Comparison of ENCODE assay signal across 8 mouse cellular contexts in genomic region chr7:30563117-30563905, GRCm38 (mm10). TPM values are rescaled to one million over a fixed set of nuclear protein-coding genes. Genes with fewer than 3 reads are reported as not detected.
DNase-seq lines count a peak whose midpoint lies in the region; ATAC-seq and TF ChIP-seq lines count a peak whose summit lies in the region.

Gene U2af1l4, plus strand, starts transcription at chr7:30563301.
Gene Gm49396, plus strand, starts transcription at chr7:30563344.
Gene Psenen, minus strand, starts transcription at chr7:30563627.

- under 1% methylated on average over 45 of the region's 45 CpGs for WGBS in hindbrain, embryonic 10.5 days
- WGBS in lung, postnatal 0 days, result 2% methylated on average over 45 of the region's 45 CpGs

- no peak for TF ChIP-seq EP300 in lung, postnatal 0 days (IDR thresholded peaks at IDR 0.05)

- peak; percentile 66 for ATAC-seq in frontal cortex, adult (ENCODE audit: low TSS enrichment)
- peak; percentile 88 for ATAC-seq in lung, postnatal 0 days

- peak within 1 kb of the TSS; percentile 73 for H3K9ac ChIP-seq in lung, postnatal 0 days (replicated peaks; ENCODE audit: low read depth)

- H3K9me3 ChIP-seq in hindbrain, embryonic 10.5 days, result no peaks in the 10 kb centered on the region
- no peaks in the 10 kb centered on the region for H3K9me3 ChIP-seq in lung, postnatal 0 days (ENCODE audit: low read length)

- H3K4me1 ChIP-seq in hindbrain, embryonic 10.5 days (replicated peaks), result peaks cover 30% of the 10 kb centered on the region
- peaks cover 12% of the 10 kb centered on the region; the same call in 1 of the 2 replicates for H3K4me1 ChIP-seq in lung, postnatal 0 days (ENCODE audit: insufficient read depth, low read depth, low read length)

- peak within 1 kb of the TSS; percentile 92 for H3K27ac ChIP-seq in hindbrain, embryonic 10.5 days
- peak within 1 kb of the TSS; percentile 95 for H3K27ac ChIP-seq in lung, postnatal 0 days (ENCODE audit: low read length)

- H3K27me3 ChIP-seq in hindbrain, embryonic 10.5 days (ENCODE audit: insufficient read depth, poor library complexity, severe bottlenecking), result no peaks in the 10 kb centered on the region
- H3K27me3 ChIP-seq in lung, postnatal 0 days (replicated peaks; ENCODE audit: insufficient read depth, low read length), result no peaks in the 10 kb centered on the region

- peaks cover 41% of the 10 kb centered on the region for H3K36me3 ChIP-seq in hindbrain, embryonic 10.5 days
- H3K36me3 ChIP-seq in lung, postnatal 0 days (ENCODE audit: insufficient read depth, low read length), result peaks cover 7% of the 10 kb centered on the region; the same call in 1 of the 2 replicates

- peak; percentile 5; the same call in 1 of the 2 replicates for TF ChIP-seq CTCF in lung, postnatal 0 days (IDR thresholded peaks at IDR 0.05)

- peak within 1 kb of the TSS; percentile 72 for H3K4me2 ChIP-seq in lung, postnatal 0 days (replicated peaks; ENCODE audit: low read depth, low read length)

- DNase-seq in MN1 (ENCODE audit: low spot score), result peak; percentile 97
- DNase-seq in cerebellum, adult 9-10 months, result peak; percentile 97
- peak; percentile 95 for DNase-seq in hindbrain, embryonic 10.5 days (ENCODE audit: low spot score)
- peak; percentile 97 for DNase-seq in layer of hippocampus, adult 9-11 months
- DNase-seq in lung, postnatal 0 days (ENCODE audit: low spot score), result peak; percentile 99
- peak; percentile 87 for DNase-seq in ovary, postnatal 14 days (ENCODE audit: low spot score)
- DNase-seq in thymus, postnatal 14 days, result peak; percentile 96

- H3K4me3 ChIP-seq in hindbrain, embryonic 10.5 days, result peak within 1 kb of the TSS; percentile 80
- H3K4me3 ChIP-seq in lung, postnatal 0 days (ENCODE audit: low read depth, low read length), result peak within 1 kb of the TSS; percentile 81

RNA-seq across cellular contexts. Expression of gene U2af1l4, which starts in this region (rescaled TPM):
- 96.0 and 106 TPM in 2 replicates for polyA plus RNA-seq in hindbrain, embryonic 10.5 days (2016; fragmentation: Nextera tagmentation; extraction: Ambion mirVana)
- polyA plus RNA-seq in lung, postnatal 0 days (2015; fragmentation: Nextera tagmentation; extraction: Ambion mirVana), result 75.0 and 86.0 TPM in 2 replicates

RNA-seq across cellular contexts. Expression of gene Gm49396, which starts in this region (rescaled TPM):
- 16.4 and 16.9 TPM in 2 replicates for polyA plus RNA-seq in hindbrain, embryonic 10.5 days (2016; fragmentation: Nextera tagmentation; extraction: Ambion mirVana)
- 4.5 and 6.1 TPM in 2 replicates for polyA plus RNA-seq in lung, postnatal 0 days (2015; fragmentation: Nextera tagmentation; extraction: Ambion mirVana)

RNA-seq across cellular contexts. Expression of gene Psenen, which starts in this region (rescaled TPM):
- 131 and 140 TPM in 2 replicates for polyA plus RNA-seq in hindbrain, embryonic 10.5 days (2016; fragmentation: Nextera tagmentation; extraction: Ambion mirVana)
- polyA plus RNA-seq in lung, postnatal 0 days (2015; fragmentation: Nextera tagmentation; extraction: Ambion mirVana), result 173 and 184 TPM in 2 replicates

Comparison
In these comparisons a context has a peak if more than half of its experiments do, and no peak if none do; other contexts are left out.
1. Peak in every context shown above with its lines: DNase-seq, ATAC-seq, H3K4me3 ChIP-seq and H3K27ac ChIP-seq.